Mouse (Mus musculus): ENCODE results near the gene Rpl26. TPM values are rescaled to one million over a fixed set of nuclear protein-coding genes. Genes with fewer than 3 reads are reported as not detected.

Gene Rpl26
- polyA plus RNA-seq, 1 experiment from 2014 or later: 904 TPM

Other genes with a start within 250 kb of the Rpl26 start
- gene Myh10, start 210.0 kb upstream of the Rpl26 start, polyA plus RNA-seq (2016; fragmentation: Nextera tagmentation; extraction: Ambion mirVana): 111 and 143 TPM in 2 replicates
- gene Ndel1, start 29.7 kb upstream of the Rpl26 start, polyA plus RNA-seq (2016; fragmentation: Nextera tagmentation; extraction: Ambion mirVana): 56.3 and 57.7 TPM in 2 replicates
- gene Rnf222, start 13.0 kb upstream of the Rpl26 start, polyA plus RNA-seq (2016; fragmentation: Nextera tagmentation; extraction: Ambion mirVana): 0.07 TPM in 1 of 2 replicates, not detected in the other
- not detected in 2 replicates for gene Odf4, start 25.5 kb downstream of the Rpl26 start, polyA plus RNA-seq (2016; fragmentation: Nextera tagmentation; extraction: Ambion mirVana)
- gene Arhgef15, start 55.9 kb downstream of the Rpl26 start, polyA plus RNA-seq (2016; fragmentation: Nextera tagmentation; extraction: Ambion mirVana): 7.9 and 8.6 TPM in 2 replicates
- gene Slc25a35, start 66.5 kb downstream of the Rpl26 start, polyA plus RNA-seq (2016; fragmentation: Nextera tagmentation; extraction: Ambion mirVana): 2.0 and 2.5 TPM in 2 replicates
- 69.7 and 78.1 TPM in 2 replicates for gene Rangrf, start 73.6 kb downstream of the Rpl26 start, polyA plus RNA-seq (2016; fragmentation: Nextera tagmentation; extraction: Ambion mirVana)
- gene Pfas, start 106.9 kb downstream of the Rpl26 start, polyA plus RNA-seq (2016; fragmentation: Nextera tagmentation; extraction: Ambion mirVana): 40.6 and 57.3 TPM in 2 replicates
- gene Ctc1, start 114.3 kb downstream of the Rpl26 start, polyA plus RNA-seq (2016; fragmentation: Nextera tagmentation; extraction: Ambion mirVana): 89.8 and 90.9 TPM in 2 replicates
- gene Aurkb, start 144.1 kb downstream of the Rpl26 start, polyA plus RNA-seq (2016; fragmentation: Nextera tagmentation; extraction: Ambion mirVana): 184 and 228 TPM in 2 replicates
- gene Borcs6, start 158.1 kb downstream of the Rpl26 start, polyA plus RNA-seq (2016; fragmentation: Nextera tagmentation; extraction: Ambion mirVana): 8.5 and 12.6 TPM in 2 replicates
- gene Tmem107, start 169.2 kb downstream of the Rpl26 start, polyA plus RNA-seq (2016; fragmentation: Nextera tagmentation; extraction: Ambion mirVana): 56.6 and 57.6 TPM in 2 replicates
- 67.1 and 108 TPM in 2 replicates for gene Vamp2, start 186.9 kb downstream of the Rpl26 start, polyA plus RNA-seq (2016; fragmentation: Nextera tagmentation; extraction: Ambion mirVana)
- gene Per1, start 193.6 kb downstream of the Rpl26 start, polyA plus RNA-seq (2016; fragmentation: Nextera tagmentation; extraction: Ambion mirVana): 7.8 and 9.8 TPM in 2 replicates
- gene Hes7, start 218.8 kb downstream of the Rpl26 start, polyA plus RNA-seq (2016; fragmentation: Nextera tagmentation; extraction: Ambion mirVana): 0.14 and 0.48 TPM in 2 replicates
- gene 9130213A22Rik, start 221.0 kb downstream of the Rpl26 start, polyA plus RNA-seq (2016; fragmentation: Nextera tagmentation; extraction: Ambion mirVana): 0.13 TPM in 1 of 2 replicates, not detected in the other
- 0.22 TPM in 1 of 2 replicates, not detected in the other for gene Aloxe3, start 224.3 kb downstream of the Rpl26 start, polyA plus RNA-seq (2016; fragmentation: Nextera tagmentation; extraction: Ambion mirVana)

Data from hindbrain, embryonic 10.5 days (tissue).